Mouse (Mus musculus) telencephalon, adult 2 months (tissue): ENCODE data around the gene Nav1.
"Not testable (repeated sequence)": the region's sequence is repeated elsewhere in the genome, so short reads cannot be mapped to it uniquely, and the experiment has no call there.

Source experiments
- DNase-seq: peaks from one replicate; pipeline ENCODE4 v3.0.0-alpha.2; 2011; ENCODE audit warnings: low read depth, low spot score

Gene Nav1

DNA sequence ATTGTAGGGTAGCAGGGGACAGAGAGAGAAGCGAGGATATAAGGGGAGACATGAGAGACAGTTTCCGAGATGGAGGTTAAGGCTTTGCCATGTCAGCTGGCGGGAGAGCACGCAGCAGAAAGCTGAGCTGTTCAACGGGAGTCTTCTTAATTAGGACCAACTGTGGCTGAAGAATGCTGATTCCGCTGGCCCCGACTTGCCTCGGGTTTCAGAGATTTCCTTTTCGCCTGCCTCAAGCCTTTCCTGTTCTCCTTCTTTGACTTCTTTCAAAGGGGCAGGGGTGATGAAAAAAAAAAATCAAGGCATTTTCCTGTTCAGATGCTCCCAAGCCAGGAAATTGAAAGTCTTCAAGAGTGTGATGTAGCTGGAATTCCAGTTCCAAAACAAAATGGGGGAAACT lies 118.2 kb downstream of the Nav1 start:
- DNase-seq: no peak

DNA sequence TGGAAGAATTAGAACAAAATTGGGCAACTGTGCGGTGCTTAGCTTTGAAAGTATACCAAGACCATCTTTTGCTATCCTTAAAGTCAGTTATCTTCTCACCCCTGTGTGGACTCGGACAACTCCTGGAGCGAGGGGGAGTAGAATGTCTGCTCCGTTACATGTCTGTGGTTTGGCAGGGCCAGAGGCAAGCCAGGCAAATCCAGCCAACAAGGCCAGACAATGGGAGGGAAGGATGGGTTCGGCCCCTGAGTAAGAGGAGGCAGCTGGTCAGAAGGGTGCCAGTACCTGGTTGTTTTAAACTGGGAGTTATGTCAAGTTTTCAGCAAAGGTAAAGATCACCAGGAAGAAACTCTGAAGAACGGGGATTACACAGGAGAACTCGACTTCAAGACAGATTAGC lies 121.9 kb downstream of the Nav1 start:
- DNase-seq: no peak

- DNase-seq: not testable (repeated sequence)
Observed at GRCm38 (mm10) chr1:135484503-135485051, 122.5 kb downstream of the Nav1 start.

GRCm38 (mm10) chr1:135483971-135484370 lies 123.1 kb downstream of the Nav1 start:
- no peak for DNase-seq

- DNase-seq: no peak
Observed at GRCm38 (mm10) chr1:135482666-135483065, 124.4 kb downstream of the Nav1 start.

DNA sequence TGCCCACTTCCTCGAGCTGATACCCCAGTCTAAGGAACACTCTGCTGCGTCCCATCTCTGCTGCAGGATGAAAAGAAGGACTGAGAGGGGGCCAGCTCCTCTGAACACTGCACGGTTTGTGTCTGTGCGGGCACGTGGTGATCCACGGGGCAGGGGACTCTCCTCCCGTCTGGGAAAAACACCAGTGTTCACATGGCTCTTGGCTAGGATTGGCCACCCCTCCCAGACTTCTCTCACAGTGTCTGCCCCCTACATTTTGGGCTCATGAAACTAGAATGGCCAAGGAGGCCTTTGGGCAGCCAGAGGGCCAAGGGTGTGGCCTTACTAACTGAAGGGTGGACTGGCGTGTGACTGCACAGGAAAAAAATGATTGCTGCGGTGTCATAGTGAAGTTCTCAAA lies 125.4 kb downstream of the Nav1 start:
- no peak for DNase-seq

DNA sequence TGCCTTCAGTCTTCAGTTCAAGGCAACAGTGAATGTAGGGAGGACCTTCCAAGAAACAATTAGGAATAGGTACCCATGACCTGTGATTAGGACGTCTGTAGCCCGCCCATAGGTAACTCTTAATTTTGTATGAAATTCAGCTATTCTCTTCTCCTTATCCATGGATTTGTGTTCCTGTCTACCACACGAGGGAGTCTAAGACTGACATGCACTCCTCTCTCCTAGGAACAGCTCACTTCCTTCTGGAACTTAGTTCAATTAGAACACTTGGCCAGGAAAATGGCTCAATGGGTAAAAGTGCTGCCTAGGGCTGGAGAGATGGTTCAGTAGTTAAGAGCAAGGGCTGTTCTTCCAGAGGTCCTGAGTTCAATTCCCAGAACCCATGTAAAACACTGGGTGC lies 126.3 kb downstream of the Nav1 start:
- DNase-seq: no peak

GRCm38 (mm10) chr1:135475571-135475895 lies 131.6 kb downstream of the Nav1 start:
- DNase-seq: no peak

DNA sequence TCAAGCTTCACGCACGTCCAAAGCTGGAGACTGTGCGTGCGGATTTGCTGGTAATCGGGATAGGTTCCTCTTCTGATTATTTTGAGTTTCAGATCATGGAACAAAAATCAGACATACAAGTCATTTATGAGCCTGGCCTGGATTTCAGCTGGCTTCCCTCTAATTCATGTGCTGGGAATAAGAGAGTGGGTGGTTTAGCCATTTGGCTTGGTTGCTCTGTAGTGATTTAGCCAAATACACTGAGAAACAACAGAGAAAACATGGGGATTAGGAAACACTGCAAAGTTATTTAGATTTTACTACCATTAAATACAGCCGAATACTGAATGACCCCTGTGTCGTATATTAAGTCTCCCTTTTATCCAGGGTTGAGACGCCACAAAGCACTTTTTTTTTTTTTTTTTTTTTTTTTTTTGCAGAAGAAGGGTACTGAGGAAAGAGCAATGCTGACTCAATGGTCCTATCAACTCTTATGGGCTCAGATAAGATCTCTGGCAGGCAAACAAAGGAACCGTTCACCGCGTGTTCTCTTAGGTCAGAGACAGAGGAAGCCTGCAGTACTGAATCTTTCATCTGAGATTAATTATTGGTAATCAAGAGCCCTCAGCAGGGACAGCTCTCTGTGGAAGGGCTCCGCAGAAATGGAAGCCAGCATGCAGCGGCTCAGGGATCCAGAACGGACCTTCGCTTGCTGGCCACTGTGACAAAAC lies 132.1 kb downstream of the Nav1 start:
- no peak for DNase-seq

GRCm38 (mm10) chr1:135472536-135472935 lies 134.6 kb downstream of the Nav1 start:
- DNase-seq: no peak

DNA sequence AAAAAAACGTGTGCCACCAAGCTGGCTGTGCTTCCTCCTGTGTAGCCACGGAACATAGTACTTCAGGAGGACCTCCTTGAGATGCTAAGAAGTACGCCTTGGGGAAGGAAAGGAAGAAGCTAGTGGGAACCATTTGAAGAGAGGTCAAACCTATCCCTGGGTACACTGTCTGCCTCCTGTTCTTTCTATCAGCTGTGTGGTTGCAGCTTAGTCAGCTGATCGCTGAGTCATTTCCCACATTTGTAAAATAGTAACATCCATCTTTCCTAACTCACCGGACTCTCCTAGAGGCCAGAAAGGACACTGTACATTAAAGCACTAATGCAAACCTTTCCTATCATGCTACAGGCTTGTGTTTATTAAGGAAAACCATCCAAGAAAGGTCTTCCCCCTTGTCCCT lies 135.4 kb downstream of the Nav1 start:
- no peak for DNase-seq

DNA sequence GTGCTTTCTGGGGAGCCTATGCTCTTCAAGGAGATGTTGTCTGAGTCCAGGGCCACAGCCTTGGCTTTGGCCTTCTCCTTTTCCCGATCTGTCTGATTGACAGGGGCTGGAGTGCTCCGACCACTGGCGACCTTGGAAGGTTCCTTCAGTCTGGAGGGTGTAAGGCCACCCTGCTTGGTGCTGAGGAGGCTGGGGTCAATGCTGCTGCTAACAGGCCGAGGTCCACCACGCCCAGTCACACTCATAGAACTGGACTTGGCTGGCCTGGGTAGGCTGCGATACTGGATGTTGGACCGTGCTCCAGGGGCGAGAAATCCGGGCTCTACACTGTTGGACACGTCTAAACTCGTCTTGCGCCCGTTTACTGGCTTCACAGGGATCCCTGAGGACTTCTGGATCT lies 136.5 kb downstream of the Nav1 start:
- DNase-seq: no peak

DNA sequence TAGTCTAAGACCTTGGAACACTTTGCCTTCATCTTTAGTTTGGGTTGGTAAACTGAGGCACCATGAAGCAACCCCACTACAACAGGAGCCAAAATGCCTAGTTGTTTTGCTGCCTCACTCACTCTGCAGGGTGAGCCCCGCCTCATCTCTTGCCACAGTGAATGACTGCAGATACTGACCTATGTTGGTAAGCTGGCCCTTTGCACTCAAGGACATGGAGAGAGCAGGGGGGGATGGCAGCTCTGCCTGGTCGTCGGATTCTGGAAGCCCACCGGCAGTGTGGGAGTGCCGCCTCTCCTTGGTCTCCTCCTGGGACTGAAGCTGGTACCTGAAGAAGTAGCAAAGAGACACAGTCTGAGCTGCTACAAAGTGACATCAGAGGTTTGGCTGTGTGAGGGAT lies 139.6 kb downstream of the Nav1 start:
- no peak for DNase-seq

- no peak for DNase-seq
Observed at GRCm38 (mm10) chr1:135466935-135467334, 140.2 kb downstream of the Nav1 start.

GRCm38 (mm10) chr1:135465734-135466133 lies 141.4 kb downstream of the Nav1 start:
- no peak for DNase-seq

DNA sequence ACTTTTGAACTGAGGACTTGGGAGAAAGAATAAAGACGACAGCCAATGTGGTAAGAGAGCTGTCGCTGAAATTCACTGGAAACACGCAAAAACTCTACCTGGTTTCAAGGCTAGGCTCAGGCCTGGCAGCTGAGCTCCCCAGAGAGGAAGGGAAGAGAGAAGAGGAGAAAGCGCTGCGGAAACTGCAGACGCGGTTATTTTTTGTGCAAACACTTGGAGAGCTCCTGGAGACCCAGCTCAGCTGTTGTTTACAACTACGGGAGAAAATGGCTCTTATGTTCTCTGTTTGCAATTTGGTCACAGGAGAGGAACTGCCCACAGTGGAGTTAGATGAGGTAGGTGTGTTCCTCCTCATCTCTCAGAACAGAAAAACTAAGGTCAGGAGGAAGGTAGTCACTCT lies 144.4 kb downstream of the Nav1 start:
- DNase-seq: no peak

GRCm38 (mm10) chr1:135462304-135462703 lies 144.8 kb downstream of the Nav1 start:
- DNase-seq: no peak

GRCm38 (mm10) chr1:135461097-135461730 lies 145.9 kb downstream of the Nav1 start:
- no peak for DNase-seq

- no peak for DNase-seq
Observed at GRCm38 (mm10) chr1:135460521-135460920, 146.6 kb downstream of the Nav1 start.

DNA sequence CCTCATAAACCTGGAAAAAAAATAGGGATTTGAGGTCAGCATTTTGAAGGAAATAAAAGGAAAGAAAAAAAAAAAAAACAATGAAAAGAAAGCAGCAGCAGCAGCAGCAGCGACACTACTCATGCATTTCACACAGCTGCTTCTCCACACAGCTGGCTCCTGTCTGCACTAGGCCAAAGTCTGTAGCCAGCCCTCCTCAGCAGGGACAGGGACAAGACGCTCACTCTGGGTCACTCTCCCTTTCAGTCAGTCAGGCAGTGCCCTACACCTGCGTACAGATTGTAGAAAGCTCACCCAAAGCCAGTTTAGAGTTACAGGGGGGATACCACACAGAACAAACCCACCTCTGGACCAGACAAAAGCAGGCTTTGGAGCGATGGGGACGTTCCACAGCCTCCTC lies 149.2 kb downstream of the Nav1 start:
- DNase-seq: no peak

GRCm38 (mm10) chr1:135452259-135452658 lies 154.8 kb downstream of the Nav1 start:
- DNase-seq: no peak

- no peak for DNase-seq
Observed at GRCm38 (mm10) chr1:135451419-135451818, 155.7 kb downstream of the Nav1 start.

DNA sequence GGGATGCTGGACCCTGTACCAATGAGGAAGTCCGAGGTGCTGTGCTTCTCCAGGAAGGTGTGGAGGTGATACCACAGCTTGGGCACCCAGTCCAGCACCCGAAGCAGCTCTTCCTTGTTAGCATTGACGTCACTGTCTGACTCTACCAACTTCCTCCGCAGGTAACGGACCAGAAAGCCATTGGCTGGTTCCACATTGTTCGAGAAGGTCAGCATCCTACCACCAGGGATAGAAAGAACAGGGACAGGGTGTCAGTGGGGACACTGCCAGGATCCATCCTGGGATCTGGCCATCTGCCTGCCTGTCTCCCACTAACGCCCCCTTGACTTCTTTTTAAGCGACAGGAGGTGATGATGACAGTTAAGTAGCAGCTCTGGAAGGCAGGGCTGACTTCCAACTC lies 157.2 kb downstream of the Nav1 start:
- DNase-seq: no peak
